Mouse (Mus musculus): ENCODE measurements around the gene Nup98. TPM values are rescaled to one million over a fixed set of nuclear protein-coding genes. Genes with fewer than 3 reads are reported as not detected.

Nup98 gene
- 29.2 and 30.8 TPM in 2 replicates for polyA plus RNA-seq (2015; fragmentation: Nextera tagmentation; extraction: Ambion mirVana)

GRCm38 (mm10) chr7:102209756-102210721, at the start of gene Nup98, which contains the start of gene Pgap2:
Gene Nup98 (minus strand): TSS chr7:102210176.
Gene Pgap2 (plus strand): TSS chr7:102210208.
- peak; percentile 99 for ATAC-seq (ENCODE audit: insufficient number of reproducible peaks, low FRiP score, low TSS enrichment, low read depth)
- no peaks in the 10 kb centered on the region for H3K9me3 ChIP-seq
- peak within 1 kb of the TSS; percentile 62 for H3K4me2 ChIP-seq
- peaks cover 10% of the 10 kb centered on the region for H3K4me1 ChIP-seq
- no peaks in the 10 kb centered on the region for H3K27me3 ChIP-seq
- under 1% methylated on average over 87 of the region's 87 CpGs for WGBS
- H3K36me3 ChIP-seq, result no peaks in the 10 kb centered on the region
- H3K27ac ChIP-seq, result peak within 1 kb of the TSS; percentile 95
- peak within 1 kb of the TSS; percentile 77 for H3K9ac ChIP-seq
- H3K4me3 ChIP-seq, result peak within 1 kb of the TSS; percentile 85

- Histone ChIP-seq H3K36me3 (no peaks in the 10 kb centered on the region), H3K27me3 (no peaks in the 10 kb centered on the region), H3K4me3 (no peak overlapping the region), H3K4me1 (no peaks in the 10 kb centered on the region), H3K27ac (no peak overlapping the region), H3K9ac (no peak overlapping the region), H3K9me3 (no peaks in the 10 kb centered on the region), H3K4me2 (no peak overlapping the region)
- ATAC-seq (ENCODE audit: insufficient number of reproducible peaks, low FRiP score, low TSS enrichment, low read depth), result no peak
- WGBS, result 61% methylated on average over 3 of the region's 3 CpGs
These were observed 48.8 kb upstream of the Nup98 start for GRCm38 (mm10) chr7:102258753-102259152.

DNA sequence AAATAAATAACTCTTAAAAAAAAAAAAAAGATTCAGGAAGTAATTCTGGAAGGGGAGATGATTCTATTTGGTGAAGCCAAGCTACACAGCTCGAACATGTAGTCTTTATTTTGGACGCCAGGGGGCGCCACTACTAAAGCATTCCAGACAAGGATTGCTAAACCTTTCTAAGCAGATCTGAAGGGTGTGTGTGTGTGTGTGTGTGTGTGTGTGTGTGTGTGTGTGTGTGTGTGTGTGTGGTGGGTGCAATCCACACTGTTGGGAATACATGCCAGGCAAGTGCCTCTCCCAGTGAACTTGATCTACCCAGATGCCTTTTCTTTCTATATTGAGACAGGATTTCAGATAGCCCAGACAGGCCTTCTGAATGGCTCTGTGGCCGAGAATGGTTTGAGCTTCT, 48.2 kb upstream of the Nup98 start:
- Histone ChIP-seq H3K4me2 (no peak overlapping the region), H3K9ac (no peak overlapping the region), H3K27ac (no peak overlapping the region), H3K9me3 (no peaks in the 10 kb centered on the region), H3K4me3 (no peak overlapping the region), H3K27me3 (no peaks in the 10 kb centered on the region), H3K36me3 (no peaks in the 10 kb centered on the region), H3K4me1 (no peaks in the 10 kb centered on the region)
- ATAC-seq (ENCODE audit: insufficient number of reproducible peaks, low FRiP score, low TSS enrichment, low read depth), result no peak
- 17% methylated on average over 4 of the region's 4 CpGs for WGBS

DNA sequence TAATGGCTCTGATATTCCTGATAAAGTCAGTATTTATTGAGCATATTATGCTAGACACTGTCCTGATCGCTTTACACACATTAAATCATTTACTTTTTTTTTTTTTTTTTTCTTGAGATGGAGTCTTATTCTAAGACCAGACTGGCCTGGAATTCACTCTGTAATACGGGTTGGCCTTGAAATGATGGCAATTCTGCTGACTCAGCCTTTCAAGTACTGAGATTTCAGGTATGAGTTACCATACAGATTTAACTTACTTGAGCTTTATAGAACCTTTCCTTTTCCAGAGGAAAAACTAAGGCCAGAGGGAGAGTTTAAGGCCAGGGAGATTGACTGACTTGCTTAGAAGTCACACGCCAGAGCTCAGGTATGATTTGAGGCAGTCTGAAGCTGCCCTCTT, 46.7 kb upstream of the Nup98 start:
- ATAC-seq (ENCODE audit: insufficient number of reproducible peaks, low FRiP score, low TSS enrichment, low read depth), result no peak
- no peak overlapping the region for H3K4me3 ChIP-seq
- H3K27me3 ChIP-seq, result no peaks in the 10 kb centered on the region
- H3K9me3 ChIP-seq, result no peaks in the 10 kb centered on the region
- no peak overlapping the region for H3K9ac ChIP-seq
- no peak overlapping the region for H3K27ac ChIP-seq
- no peaks in the 10 kb centered on the region for H3K4me1 ChIP-seq
- H3K4me2 ChIP-seq, result no peak overlapping the region
- WGBS, result 82% methylated on average over 3 of the region's 3 CpGs
- no peaks in the 10 kb centered on the region for H3K36me3 ChIP-seq

DNA sequence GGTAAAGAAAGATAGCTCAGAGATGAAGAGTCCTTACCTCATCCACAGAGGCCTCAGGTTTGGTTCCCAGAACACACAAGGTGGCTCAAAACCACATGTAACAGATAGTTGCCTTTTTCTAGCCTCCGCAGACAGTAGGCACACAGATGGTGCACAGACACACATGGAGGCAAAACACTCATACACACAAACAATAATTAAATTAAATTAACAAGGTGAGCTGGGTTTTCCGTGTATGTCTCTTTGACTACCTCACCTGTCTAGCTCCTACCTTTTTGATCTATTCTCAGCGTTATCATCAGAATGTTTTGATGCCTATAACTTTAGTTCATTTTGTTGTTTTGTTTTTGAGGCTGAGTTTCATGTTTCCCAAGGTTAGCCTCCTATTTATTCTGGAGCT, 46.0 kb upstream of the Nup98 start, which contains the start of gene Rhog:
Gene Rhog, minus strand, starts transcription at position 101 of the 400 bp plus-strand sequence.
- H3K9ac ChIP-seq, result no peak within 1 kb of the TSS
- 75% methylated on average over 3 of the region's 3 CpGs for WGBS
- no peak within 1 kb of the TSS for H3K4me2 ChIP-seq
- no peaks in the 10 kb centered on the region for H3K36me3 ChIP-seq
- H3K4me3 ChIP-seq, result no peak within 1 kb of the TSS
- no peak within 1 kb of the TSS for H3K27ac ChIP-seq
- no peak for ATAC-seq (ENCODE audit: insufficient number of reproducible peaks, low FRiP score, low TSS enrichment, low read depth)
- no peaks in the 10 kb centered on the region for H3K27me3 ChIP-seq
- peaks cover 5% of the 10 kb centered on the region for H3K4me1 ChIP-seq
- no peaks in the 10 kb centered on the region for H3K9me3 ChIP-seq

DNA sequence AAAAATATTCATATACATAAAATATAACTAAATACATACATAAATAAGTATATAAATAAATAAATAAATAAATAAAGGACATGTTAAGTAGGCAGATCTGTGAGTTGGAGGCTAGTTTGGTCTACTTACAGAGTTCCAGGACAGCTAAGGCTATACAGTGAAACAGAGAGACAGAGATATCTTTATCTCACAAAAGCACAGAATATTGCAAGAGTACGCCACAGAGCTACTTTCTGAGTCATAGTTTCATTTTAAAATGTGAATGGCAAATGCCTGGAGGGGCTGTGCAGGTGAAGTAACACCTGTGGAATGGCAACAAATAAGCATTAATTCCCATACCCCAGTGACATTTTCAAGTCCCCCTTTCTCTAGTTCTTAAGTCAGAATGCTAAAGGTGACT, 43.7 kb upstream of the Nup98 start:
- Histone ChIP-seq H3K27ac (no peak overlapping the region), H3K36me3 (no peaks in the 10 kb centered on the region), H3K27me3 (no peaks in the 10 kb centered on the region), H3K4me3 (no peak overlapping the region), H3K9ac (no peak overlapping the region), H3K4me2 (no peak overlapping the region), H3K9me3 (no peaks in the 10 kb centered on the region), H3K4me1 (peaks cover 13% of the 10 kb centered on the region)
- WGBS, result 67% methylated on average over 1 of the region's 1 CpGs
- no peak for ATAC-seq (ENCODE audit: insufficient number of reproducible peaks, low FRiP score, low TSS enrichment, low read depth)

DNA sequence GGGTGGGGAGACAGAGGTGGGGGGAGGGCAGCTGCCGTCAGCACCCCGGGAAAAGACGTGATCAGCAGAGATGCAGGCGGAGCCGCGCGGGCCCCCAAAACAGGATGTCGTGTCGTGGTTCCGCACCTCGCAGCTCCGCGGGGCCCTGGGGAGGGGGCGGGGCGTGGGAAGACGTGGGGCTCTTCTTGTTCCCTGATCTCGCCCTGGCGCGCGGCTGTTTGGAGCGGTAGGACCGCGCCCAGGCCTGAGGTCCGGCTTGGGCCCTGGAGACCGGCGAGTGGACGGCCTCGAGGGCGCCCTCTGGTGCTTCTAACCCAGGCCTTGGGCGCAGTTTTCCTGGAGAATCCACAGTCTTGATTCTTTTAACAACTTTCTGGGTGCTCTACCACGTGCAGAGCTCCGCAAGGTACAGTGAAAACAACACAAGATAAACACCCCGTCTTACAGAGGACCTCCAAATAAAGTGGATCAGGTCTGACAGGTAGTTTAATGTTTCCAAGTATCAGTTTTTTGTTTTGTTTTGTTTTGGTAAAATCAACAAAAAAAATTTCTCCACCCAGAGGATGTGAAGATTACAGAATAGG, 40.7 kb upstream of the Nup98 start:
- Histone ChIP-seq H3K4me3 (peak overlapping the region; percentile 87), H3K27me3 (no peaks in the 10 kb centered on the region)
- under 1% methylated on average over 33 of the region's 33 CpGs for WGBS

GRCm38 (mm10) chr7:102249896-102250630, 40.1 kb upstream of the Nup98 start:
- peak overlapping the region; percentile 95 for H3K9ac ChIP-seq
- no peaks in the 10 kb centered on the region for H3K9me3 ChIP-seq
- peak; percentile 82 for ATAC-seq (ENCODE audit: insufficient number of reproducible peaks, low FRiP score, low TSS enrichment, low read depth)
- under 1% methylated on average over 31 of the region's 49 CpGs for WGBS
- peaks cover 47% of the 10 kb centered on the region for H3K4me1 ChIP-seq
- peak overlapping the region; percentile 72 for H3K4me2 ChIP-seq
- H3K4me3 ChIP-seq, result peak overlapping the region; percentile 87
- H3K27ac ChIP-seq, result peak overlapping the region; percentile 99
- H3K36me3 ChIP-seq, result no peaks in the 10 kb centered on the region
- no peaks in the 10 kb centered on the region for H3K27me3 ChIP-seq

More for the DNA sequence above, 40.7 kb upstream of the Nup98 start:
- Histone ChIP-seq H3K36me3 (no peaks in the 10 kb centered on the region), H3K4me2 (peak overlapping the region; percentile 72), H3K9ac (peak overlapping the region; percentile 95), H3K9me3 (no peaks in the 10 kb centered on the region), H3K27ac (peak overlapping the region; percentile 99), H3K4me1 (peaks cover 42% of the 10 kb centered on the region)
- ATAC-seq (ENCODE audit: insufficient number of reproducible peaks, low FRiP score, low TSS enrichment, low read depth), result peak; percentile 56

- Histone ChIP-seq H3K9ac (peak overlapping the region; percentile 95), H3K4me2 (peak overlapping the region; percentile 72), H3K9me3 (no peaks in the 10 kb centered on the region), H3K36me3 (no peaks in the 10 kb centered on the region), H3K27me3 (no peaks in the 10 kb centered on the region), H3K27ac (peak overlapping the region; percentile 99), H3K4me1 (peaks cover 51% of the 10 kb centered on the region), H3K4me3 (peak overlapping the region; percentile 87)
- ATAC-seq (ENCODE audit: insufficient number of reproducible peaks, low FRiP score, low TSS enrichment, low read depth), result peak; percentile 7; the same call in 1 of the 2 replicates
- WGBS, result 1% methylated on average over 23 of the region's 23 CpGs
These were observed 39.5 kb upstream of the Nup98 start for GRCm38 (mm10) chr7:102249531-102249895.

DNA sequence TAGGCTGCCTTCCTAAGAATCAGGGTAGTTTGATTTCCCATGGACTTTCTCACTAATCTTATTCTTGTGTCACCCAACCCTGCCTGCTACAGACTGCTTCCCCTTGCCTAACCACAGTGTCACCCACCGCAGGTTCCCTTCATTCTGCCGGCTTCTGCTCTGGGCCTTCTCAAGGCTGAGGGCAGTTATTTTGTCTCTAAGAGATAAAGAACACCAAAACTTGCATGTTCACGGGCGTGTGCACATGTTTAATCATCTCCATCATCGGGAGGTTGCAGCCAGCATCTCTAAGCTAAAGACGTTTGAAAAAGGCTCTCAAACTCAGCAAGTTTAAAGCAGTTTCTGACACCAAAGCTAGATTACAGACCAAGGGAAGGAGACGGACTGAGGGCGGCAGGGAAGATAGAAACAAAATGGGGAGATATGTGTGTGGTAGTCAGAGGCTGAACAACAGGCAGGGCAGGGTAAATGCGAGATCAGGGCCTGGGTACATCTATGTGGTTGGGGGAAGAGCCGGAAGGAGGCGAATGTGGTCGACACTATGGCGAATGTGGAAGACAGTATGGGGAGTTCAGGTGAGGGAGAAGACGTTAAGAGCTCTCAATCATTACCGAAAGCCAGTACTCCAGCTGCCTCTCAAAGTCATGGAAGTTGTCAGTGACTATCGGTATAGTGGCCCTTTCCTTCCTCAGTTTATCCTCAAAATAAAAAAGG, 38.9 kb upstream of the Nup98 start:
- Histone ChIP-seq H3K4me1 (peaks cover 52% of the 10 kb centered on the region), H3K4me2 (peak overlapping the region; percentile 72), H3K36me3 (0 out of 2 replicates have a peak, but pooled peaks cover 3% of the 10 kb centered on the region), H3K4me3 (peak overlapping the region; percentile 87), H3K27ac (peak overlapping the region; percentile 99), H3K27me3 (no peaks in the 10 kb centered on the region), H3K9me3 (no peaks in the 10 kb centered on the region), H3K9ac (peak overlapping the region; percentile 95)
- 18% methylated on average over 16 of the region's 16 CpGs for WGBS
- ATAC-seq (ENCODE audit: insufficient number of reproducible peaks, low FRiP score, low TSS enrichment, low read depth), result no peak
